Mouse (Mus musculus) thymus, adult 2 months (tissue): Measurements from ENCODE around the gene Gsg1l. TPM values are rescaled to one million over a fixed set of nuclear protein-coding genes. Genes with fewer than 3 reads are reported as not detected.

ENCODE experiments used
- DNase-seq: peaks from one replicate; pipeline ENCODE4 v3.0.0; 2021
- H3K27ac ChIP-seq: fragments of 200-500 bp; 2 replicates; pipeline ENCODE4 v1.5.1; 2012; ENCODE audit warnings: low read length, control low read depth; ENCODE audit not compliant: control insufficient read depth, insufficient read depth
- H3K27me3 ChIP-seq: fragments of 200-500 bp; 2 replicates; pipeline ENCODE4 v1.6.1; 2012; ENCODE audit warnings: mild to moderate bottlenecking, low read length, moderate library complexity, mixed read lengths; ENCODE audit not compliant: control insufficient read depth, insufficient read depth
- H3K36me3 ChIP-seq: fragments of 200-500 bp; 2 replicates; pipeline ENCODE4 v1.6.1; 2012; ENCODE audit warnings: mild to moderate bottlenecking, low read length, moderate library complexity; ENCODE audit not compliant: control insufficient read depth, insufficient read depth
- H3K4me1 ChIP-seq: fragments of 200-500 bp; replicated peaks from 2 replicates; pipeline ENCODE4 v1.6.1; 2012; ENCODE audit warnings: low read length; ENCODE audit not compliant: control insufficient read depth, insufficient read depth
- H3K4me3 ChIP-seq: fragments of 200-500 bp; 2 replicates; pipeline ENCODE4 v1.5.1; 2012; ENCODE audit warnings: mild to moderate bottlenecking, low read length, control low read depth, moderate library complexity; ENCODE audit not compliant: control insufficient read depth, insufficient read depth
- CTCF ChIP-seq: fragments of 200-500 bp; IDR thresholded peaks from 2 replicates; pipeline ENCODE4 v1.5.1; 2012; ENCODE audit warnings: mild to moderate bottlenecking, control low read depth, low read length, moderate library complexity, borderline replicate concordance; ENCODE audit not compliant: control insufficient read depth, poor library complexity, insufficient read depth; ENCODE audit errors: extremely low read depth
- POLR2A ChIP-seq: fragments of 200-500 bp; IDR thresholded peaks from 2 replicates; pipeline ENCODE4 v1.6.1; 2012; ENCODE audit warnings: mild to moderate bottlenecking, low read length, control low read depth, moderate library complexity; ENCODE audit not compliant: control insufficient read depth, poor library complexity, insufficient read depth; ENCODE audit errors: extremely low read depth
- WGBS: fragments of 180-500 bp; shearing (Covaris S2); methylation state at CpG from one replicate; pipeline ENCODE4 v1.1.7; 2018; 5-methylcytosine and 5-hydroxymethylcytosine counted together
- polyA plus RNA-seq: library from polyadenylated mRNA; depleted of rRNA; stranded (reverse); fragments of >200 nt; gene quantifications from 2 replicates; pipeline ENCODE4 v1.2.3, GENCODE M21; 2012

The Gsg1l gene
- polyA plus RNA-seq, 1 experiment, result 0.94 TPM

GRCm38 (mm10) chr7:125942365-125943090 lies 139.7 kb downstream of the Gsg1l start:
- no peak for DNase-seq
- no peak overlapping the region for H3K4me3 ChIP-seq
- no peaks in the 10 kb centered on the region for H3K4me1 ChIP-seq
- 83% methylated on average over 6 of the region's 6 CpGs for WGBS
- no peak overlapping the region for H3K27ac ChIP-seq
- H3K36me3 ChIP-seq, result no peaks in the 10 kb centered on the region
- TF ChIP-seq CTCF (no peak), POLR2A (no peak)
- H3K27me3 ChIP-seq, result no peaks in the 10 kb centered on the region

- no peaks in the 10 kb centered on the region for H3K4me1 ChIP-seq
- H3K27me3 ChIP-seq, result no peaks in the 10 kb centered on the region
- DNase-seq, result no peak
- H3K27ac ChIP-seq, result no peak overlapping the region
- H3K4me3 ChIP-seq, result no peak overlapping the region
- WGBS, result 89% methylated on average over 2 of the region's 2 CpGs
- H3K36me3 ChIP-seq, result no peaks in the 10 kb centered on the region
- TF ChIP-seq POLR2A, result no peak
Measured at GRCm38 (mm10) chr7:125934319-125934718, 147.9 kb downstream of the Gsg1l start.

- Histone ChIP-seq H3K27ac (no peak overlapping the region), H3K4me3 (no peak overlapping the region), H3K27me3 (no peaks in the 10 kb centered on the region), H3K4me1 (no peaks in the 10 kb centered on the region), H3K36me3 (no peaks in the 10 kb centered on the region)
- no peak for TF ChIP-seq POLR2A
- TF ChIP-seq CTCF, result no peak
- DNase-seq, result no peak
- 31% methylated on average over 16 of the region's 16 CpGs for WGBS
Measured at GRCm38 (mm10) chr7:125933356-125934244, 148.6 kb downstream of the Gsg1l start.

GRCm38 (mm10) chr7:125931602-125932001 lies 150.6 kb downstream of the Gsg1l start:
- Histone ChIP-seq H3K4me1 (no peaks in the 10 kb centered on the region), H3K27me3 (no peaks in the 10 kb centered on the region), H3K27ac (no peak overlapping the region), H3K4me3 (no peak overlapping the region), H3K36me3 (no peaks in the 10 kb centered on the region)
- TF ChIP-seq POLR2A, result no peak
- WGBS, result 77% methylated on average over 5 of the region's 5 CpGs
- DNase-seq, result no peak

- Histone ChIP-seq H3K27me3 (no peaks in the 10 kb centered on the region), H3K4me3 (no peak overlapping the region), H3K27ac (no peak overlapping the region), H3K4me1 (no peaks in the 10 kb centered on the region), H3K36me3 (no peaks in the 10 kb centered on the region)
- 93% methylated on average over 5 of the region's 5 CpGs for WGBS
- no peak for TF ChIP-seq CTCF
- TF ChIP-seq POLR2A, result no peak
- DNase-seq, result no peak
Measured at GRCm38 (mm10) chr7:125924044-125924443, 158.2 kb downstream of the Gsg1l start.

- no peaks in the 10 kb centered on the region for H3K36me3 ChIP-seq
- TF ChIP-seq CTCF, result no peak
- TF ChIP-seq POLR2A, result no peak
- no peak overlapping the region for H3K4me3 ChIP-seq
- no peak overlapping the region for H3K27ac ChIP-seq
- DNase-seq, result no peak
- whole genome bisulfite sequencing, result 23% methylated on average over 5 of the region's 5 CpGs
- no peaks in the 10 kb centered on the region for H3K27me3 ChIP-seq
- H3K4me1 ChIP-seq, result no peaks in the 10 kb centered on the region
Measured at GRCm38 (mm10) chr7:125920801-125921200, 161.4 kb downstream of the Gsg1l start.
